Mouse (Mus musculus): ENCODE data around the gene Mpo.

The Mpo gene

Small RNAs within 50 kb of the gene (microRNA-seq; reads per million reads assigned to microRNA genes)
- gene Mir142 (0 reads per million in 2 experiments), gene Mir142b (0.11 to 0.25 reads per million in 2 experiments)
